Mouse (Mus musculus) spleen, embryonic (tissue): Measurements from ENCODE around the gene Ascc2.
"Not testable (repeated sequence)": the region's sequence is repeated elsewhere in the genome, so short reads cannot be mapped to it uniquely, and the experiment has no call there.

Experiments used
- CTCF ChIA-PET: fragments of 350-600 bp; sonication (Branson Sonifier 250); formaldehyde crosslinking; loops from one replicate; lab custom pipeline; 2022; lab: Charles Lee

Ascc2 gene

DNA sequence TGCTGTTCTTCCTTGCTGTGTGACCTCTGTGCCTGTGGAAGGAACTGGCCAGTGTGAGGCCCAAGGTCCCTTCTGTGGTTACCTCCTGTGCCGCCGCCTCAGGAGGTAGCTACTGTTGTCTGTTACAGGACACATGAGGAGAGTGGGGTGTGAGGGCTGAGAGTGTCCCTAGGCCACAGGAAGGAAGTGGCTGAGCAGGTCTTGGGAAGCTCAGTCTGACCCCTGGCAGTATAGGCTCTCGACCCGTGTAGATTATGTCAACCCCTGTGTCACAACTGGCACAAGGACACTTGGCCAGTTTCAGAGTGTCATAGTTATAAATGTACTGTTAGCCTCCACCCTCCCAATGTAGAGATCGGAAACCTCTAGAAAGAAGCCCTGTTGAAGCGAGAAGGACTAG, 46.0 kb downstream of the Ascc2 start:
- CTCF ChIA-PET = no interaction called here

DNA sequence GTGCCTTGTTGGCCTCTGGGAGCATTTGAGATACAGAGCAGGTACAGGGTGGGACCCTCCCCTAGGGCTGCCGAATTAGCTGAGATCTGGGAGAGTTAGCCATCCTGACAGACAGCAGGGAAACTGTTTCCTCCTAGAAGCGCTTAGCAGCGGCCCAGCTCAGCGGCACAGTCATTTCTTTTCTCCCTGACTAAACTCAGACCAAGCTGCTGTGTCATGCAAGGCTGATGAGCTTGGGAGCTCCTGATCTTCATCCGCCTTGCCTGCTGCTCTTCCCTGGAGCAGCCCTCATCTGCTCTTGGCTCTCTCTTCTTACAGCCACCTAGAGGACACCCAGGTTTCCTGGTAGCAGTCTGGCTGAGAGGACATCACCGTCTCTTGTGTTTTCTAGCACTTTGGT, 46.6 kb downstream of the Ascc2 start:
- CTCF ChIA-PET = no interaction called here

DNA sequence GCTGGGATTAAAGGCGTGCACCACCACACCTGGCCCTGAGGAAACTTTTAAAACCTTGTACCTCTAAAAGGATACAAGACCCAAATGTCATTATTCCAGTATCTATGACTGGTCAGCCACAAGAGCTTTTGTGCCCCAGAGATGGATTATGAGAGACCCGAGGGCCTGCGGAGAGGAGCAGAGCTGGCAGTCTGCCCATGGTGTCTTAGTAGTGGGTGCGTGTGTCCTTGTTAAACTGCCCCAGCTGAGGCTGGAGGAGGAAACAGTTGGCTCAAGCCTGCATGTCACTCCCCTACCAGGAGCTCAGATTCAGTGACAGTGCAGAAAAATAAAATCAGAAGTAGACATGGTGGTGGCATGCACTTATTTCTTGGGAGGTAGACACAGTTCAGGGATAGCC, 47.5 kb downstream of the Ascc2 start:
- CTCF ChIA-PET = no interaction called here

DNA sequence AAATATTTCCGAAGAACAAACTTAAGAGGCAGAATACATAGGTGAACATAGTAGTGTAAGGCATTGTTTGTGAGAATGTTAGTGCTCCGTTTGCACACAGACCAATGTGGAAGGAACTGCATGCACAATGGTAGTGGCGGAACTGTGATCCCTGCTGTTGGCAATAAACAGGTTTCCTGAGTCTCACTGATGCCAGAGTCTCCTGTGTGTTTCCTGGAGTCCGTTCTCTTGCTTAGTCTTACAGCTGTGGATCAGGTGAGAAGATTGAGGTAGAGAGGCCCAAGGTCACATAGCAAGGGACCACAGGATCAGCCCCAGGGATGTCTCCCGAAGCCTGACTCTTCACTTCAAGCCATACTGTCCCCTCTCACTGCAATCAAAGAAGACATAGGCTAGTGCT, 48.0 kb downstream of the Ascc2 start:
- CTCF ChIA-PET = interaction anchor here (0.6 kb wide), 1 partner anchor 413 kb away, joined by 3 read pairs; no protein-coding TSS in a partner anchor

DNA sequence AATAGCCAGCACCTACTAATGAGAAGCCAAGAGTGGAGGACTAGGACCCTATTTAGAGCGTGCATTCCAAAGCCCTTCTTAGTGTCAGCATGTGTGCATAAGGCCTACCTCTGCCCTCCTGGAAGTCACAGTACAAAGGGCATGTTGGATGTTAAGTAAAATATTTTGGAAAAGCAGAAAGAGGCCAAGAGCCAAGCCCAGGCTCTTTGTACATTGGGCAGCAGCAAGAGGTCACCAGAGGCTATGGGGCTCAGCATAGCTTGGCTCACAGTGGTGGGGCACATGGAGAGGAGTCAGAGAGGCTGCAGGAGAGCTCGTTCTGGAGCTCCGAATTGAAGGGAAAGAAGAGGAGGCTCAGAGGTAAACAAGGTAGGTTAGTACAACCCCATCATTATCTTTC, 49.5 kb downstream of the Ascc2 start:
- CTCF ChIA-PET = no interaction called here

DNA sequence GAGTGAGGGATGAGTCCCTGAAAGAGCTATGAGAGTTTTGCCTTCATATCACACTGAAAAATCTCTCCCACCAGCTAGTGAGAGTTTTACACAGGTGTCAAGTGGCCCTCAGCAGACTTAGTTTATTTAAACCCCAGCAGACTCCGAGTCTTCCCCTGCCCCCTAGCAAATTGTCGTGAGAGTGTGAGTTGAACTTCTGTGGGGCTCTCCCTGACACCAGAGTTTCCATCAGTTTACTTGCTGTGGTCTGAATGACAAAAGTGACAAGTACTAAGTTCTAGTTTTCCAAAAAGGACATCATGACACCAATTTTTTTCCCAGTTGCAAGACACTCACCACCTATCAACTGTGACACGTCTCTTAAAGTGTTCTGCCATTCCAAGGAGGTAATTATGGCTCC, 50.3 kb downstream of the Ascc2 start:
- CTCF ChIA-PET = no interaction called here

DNA sequence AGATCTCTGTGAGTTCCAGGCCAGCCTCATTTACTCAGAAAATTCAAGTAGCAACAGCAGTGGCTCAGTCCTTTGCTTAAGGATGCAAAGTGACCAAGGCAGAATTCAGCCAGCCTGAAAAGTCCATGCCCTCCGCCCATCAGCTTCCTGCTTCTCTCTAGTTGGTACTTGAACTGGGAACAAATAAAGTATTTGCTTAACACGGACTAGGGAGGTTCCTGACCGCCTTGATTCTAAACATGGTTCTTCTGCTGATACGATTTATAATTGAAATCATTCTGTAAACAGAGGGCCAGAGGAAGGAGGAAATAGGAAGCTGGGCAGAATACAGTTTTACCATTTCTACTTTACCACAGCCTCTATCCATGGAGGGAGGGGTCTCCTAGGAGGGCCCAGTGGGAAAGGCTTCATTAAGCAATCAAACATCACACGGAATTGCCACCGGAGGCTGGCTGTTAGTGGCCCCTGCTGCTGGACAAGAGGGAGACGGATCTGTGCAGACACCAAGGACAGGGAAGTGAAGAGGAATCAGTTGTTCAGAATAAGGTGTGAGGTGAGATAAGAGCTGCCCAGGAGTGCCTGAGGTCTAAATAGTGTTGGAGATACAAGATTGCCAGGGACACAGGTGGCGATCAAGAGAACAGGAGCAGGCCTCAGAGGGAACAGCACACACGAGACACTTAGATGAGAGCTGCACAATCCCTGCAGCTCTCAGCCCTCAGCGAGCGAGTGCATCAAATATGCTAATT, 51.3 kb downstream of the Ascc2 start:
- CTCF ChIA-PET = interaction anchor here (0.6 kb wide), 1 partner anchor 147 kb away, joined by 3 read pairs; no protein-coding TSS in a partner anchor

DNA sequence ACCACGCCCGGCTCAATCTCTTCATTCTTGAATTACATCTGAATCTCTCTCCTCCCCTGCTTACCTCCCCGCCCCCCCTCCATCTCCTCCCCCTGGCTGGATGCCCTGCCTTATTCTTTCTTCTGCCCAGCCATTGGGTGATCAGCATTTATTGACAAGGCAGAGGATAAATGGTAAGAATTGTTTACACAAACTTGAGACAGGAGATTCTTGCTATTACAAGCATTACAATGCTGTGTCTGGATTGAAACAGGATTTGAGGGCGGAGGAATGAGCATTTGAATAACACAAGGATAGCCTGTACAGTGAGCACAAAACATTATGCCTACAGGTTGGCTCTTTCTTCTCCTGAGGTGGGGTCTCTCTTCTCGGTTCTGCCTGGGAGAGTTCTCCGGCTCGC, 52.8 kb downstream of the Ascc2 start:
- CTCF ChIA-PET = no interaction called here

DNA sequence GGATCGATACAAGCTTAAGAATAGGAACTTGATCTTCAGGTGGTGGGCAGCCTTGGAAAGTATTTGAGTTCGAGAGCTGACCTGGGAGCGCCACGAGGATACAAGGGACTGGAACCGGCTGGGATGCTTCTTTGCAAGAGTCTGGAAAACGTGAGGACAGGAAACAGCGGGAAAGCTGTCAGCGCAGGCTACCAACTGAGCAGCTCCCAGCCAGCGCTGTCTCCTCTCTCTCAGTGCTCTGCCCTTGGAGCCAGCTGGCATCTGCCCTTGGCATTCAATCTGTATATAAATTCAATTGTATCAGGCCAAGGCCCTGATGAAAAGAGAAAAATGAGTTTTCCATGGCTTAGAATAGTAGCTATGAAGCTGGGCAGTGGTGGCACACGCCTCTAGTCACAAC, 53.7 kb downstream of the Ascc2 start:
- CTCF ChIA-PET = interaction anchor here (0.6 to 0.7 kb wide), 2 partner anchors 145 to 391 kb away, joined by 3 to 6 read pairs; no protein-coding TSS in a partner anchor

DNA sequence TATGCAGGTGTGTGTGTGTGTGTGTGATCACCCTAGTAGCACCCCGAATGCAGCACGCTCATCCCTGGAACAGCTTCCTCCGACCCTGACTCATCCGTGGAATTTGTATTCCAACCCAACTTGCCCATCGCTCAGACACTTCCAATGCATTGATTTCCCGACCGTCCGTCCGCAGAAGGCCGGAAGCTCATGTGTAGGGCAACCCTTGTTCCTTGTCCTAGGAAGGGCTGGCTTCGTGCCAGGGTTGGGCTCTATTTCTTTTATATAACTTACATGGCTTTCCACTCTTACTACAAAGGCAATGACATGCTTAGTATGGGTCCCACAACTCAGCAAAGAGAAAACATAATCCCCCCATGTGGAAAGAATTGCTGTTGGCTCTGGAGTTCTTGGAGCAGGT, 54.6 kb downstream of the Ascc2 start:
- CTCF ChIA-PET = no interaction called here

DNA sequence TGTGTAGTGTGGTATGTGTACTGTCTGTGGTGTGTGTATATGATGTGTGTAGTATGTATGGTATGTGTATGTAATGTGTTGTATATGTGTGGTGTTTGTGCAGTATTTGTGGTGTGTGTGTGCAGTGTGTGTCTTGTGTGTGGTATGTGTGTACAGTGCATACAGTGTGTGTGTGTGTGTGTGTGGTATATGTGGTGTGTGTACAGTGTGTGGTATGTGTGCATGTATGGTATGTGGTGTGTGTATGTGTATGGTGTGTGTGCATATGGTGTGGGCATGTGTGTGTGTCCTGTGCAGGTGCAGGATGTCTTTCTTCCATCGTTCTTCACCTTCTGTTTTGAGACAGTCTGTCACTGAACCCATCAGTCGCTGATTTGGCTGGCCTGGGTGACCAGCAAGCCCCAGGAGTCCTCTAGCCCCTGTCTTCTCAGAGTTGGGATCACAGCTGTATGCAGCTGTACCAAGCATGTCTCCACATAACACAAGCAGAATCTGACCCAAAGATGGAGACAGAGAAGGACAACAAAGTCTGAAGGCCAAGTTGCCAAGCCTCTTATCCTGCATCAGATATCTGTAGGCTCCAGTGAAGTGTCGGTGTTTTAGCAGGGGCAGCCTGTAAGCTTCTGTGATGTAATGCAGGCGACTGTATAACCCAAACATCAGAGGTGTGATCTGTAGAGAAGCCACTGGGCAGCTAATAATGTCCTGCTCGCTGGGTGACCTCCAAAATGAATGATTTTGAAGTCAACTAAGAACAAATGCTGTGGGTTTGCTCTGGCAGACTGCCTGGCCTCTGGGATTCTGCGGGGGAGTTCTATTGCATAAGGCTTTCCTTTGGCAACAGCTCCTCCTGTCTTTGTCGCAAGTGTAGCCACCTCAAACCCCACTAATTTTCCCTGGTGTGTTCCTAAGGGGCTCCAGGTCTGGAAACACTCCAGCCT, 59.8 kb downstream of the Ascc2 start:
- CTCF ChIA-PET = interaction anchor here (0.6 kb wide), 1 partner anchor 94 kb away, joined by 3 read pairs; no protein-coding TSS in a partner anchor

DNA sequence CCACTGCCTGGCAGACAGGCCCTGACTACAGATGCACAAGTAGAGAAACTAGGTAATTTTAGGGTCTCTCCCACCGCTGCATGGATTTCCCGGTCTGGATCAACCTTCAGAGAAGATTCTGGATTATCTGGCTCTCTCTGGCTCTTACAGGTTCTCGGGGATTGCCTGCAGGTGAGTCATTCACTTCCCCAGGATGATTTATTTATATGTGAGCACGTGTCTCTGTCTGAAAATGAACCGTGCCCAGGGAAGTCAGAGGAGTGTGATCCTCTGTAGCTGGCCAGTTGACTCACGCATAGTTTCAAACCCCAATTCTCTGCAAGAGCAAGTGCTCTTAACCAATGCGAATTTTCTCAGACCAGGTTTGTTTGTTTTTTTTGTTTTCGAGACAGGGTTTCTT, 63.2 kb downstream of the Ascc2 start:
- CTCF ChIA-PET = no interaction called here

DNA sequence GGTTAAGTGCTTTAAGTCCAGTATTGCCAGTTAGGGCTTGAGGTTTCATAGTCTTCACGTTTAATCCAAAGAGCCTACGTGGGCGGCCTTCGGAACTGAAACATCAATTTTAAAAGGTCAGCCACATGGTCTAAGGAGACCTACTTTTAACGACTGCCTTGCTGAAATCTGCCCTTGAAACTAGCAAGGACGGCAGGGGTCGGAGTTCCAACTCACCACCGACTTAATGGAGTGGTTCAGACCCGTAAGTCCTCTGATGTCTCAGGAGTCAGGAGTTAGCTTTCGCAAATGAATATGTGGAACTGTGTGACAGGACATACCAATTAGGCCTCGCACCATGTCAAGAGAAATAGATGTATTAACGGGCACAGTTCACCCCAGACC, 66.1 kb downstream of the Ascc2 start:
- CTCF ChIA-PET = no interaction called here

DNA sequence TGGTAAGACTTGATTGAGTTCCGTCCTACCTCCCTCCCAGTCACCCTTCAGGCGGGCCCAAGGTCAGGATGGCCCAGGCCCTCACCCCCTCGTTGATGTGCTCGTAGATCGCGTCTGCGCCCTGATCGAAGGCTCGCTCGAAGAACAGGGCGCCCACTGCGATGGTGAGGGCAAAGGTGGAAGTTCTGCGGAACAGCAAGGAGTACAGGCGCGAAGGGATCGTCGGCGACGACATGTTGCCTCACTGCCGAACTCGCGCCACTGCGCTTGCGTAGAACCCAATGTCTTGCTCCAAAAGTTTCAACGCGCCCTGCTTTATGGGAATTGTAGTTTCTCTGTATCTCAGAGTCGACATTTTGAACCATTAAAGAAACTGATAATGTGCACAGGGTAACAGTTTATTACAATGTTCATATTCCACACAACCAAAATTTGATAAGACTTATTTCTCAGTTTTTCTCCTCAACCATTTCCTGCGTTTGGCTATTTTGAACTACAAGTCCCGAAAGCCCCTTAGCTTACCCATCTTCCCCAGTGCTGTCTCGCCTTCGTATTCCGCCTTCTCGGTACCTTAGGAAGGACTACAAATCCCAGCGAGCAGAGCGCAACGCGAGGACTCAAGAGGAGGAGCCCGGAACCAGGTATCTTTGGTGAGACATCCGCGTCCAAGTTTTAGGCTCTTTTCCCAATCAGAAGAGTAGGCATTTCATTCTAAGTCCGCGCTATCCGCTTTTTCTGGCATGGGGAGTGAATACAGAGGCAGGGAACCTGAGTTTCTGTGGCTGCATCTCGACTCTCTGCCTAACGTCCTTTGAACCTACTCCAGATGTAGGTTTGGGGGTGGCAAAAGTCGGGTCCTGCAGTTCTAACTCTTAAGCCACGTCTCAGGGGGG, 66.8 kb downstream of the Ascc2 start, which contains the start of the genes Uqcr10 and Zmat5:
Gene Uqcr10, minus strand, starts transcription at position 271 of the 893 bp plus-strand sequence.
Gene Zmat5, plus strand, starts transcription at position 607 of the 893 bp plus-strand sequence.
- CTCF ChIA-PET = interaction anchor here (0.6 kb wide), 1 partner anchor 794 kb away, joined by 3 read pairs; no protein-coding TSS in a partner anchor

DNA sequence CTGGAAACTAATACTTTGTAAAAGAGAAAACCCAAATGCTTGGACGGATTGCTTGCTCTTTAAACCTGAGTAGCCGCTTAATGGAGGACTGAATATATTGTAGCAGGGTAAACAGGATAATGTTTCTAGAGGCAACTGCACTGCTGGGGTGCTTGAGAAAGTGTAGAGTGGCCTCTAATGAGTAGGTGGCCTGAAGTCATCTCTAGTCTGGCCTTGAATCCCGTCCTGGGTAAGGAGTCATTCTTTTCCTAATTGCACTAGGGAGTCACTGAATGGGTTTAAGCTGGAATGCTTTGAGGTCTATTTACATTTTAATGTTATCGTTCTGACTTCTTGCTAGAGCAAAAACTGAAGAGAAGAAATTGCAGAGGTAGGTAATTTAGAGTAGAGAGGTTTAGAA, 67.6 kb downstream of the Ascc2 start:
- CTCF ChIA-PET = interaction anchor here (0.6 kb wide), 1 partner anchor 793 kb away, joined by 3 read pairs; no protein-coding TSS in a partner anchor

DNA sequence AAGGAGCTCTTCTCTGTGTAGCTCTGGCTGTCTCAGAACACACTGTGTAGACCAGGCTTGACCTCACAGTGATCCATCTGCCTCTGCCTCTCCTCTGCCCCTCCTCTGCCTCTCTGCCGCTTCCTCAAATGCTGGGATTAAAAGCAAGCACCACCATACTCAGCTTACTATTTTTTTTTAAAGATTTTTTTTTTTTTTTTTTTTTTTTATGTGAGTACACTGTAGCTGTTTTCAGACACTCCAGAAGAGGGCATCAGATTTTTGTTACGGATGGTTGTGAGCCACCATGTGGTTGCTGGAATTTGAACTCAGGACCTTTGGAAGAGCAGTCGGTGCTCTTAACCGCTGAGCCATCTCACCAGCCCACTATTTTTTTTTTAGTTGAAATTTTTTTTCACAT, 72.6 kb downstream of the Ascc2 start:
- CTCF ChIA-PET = not testable (repeated sequence)

DNA sequence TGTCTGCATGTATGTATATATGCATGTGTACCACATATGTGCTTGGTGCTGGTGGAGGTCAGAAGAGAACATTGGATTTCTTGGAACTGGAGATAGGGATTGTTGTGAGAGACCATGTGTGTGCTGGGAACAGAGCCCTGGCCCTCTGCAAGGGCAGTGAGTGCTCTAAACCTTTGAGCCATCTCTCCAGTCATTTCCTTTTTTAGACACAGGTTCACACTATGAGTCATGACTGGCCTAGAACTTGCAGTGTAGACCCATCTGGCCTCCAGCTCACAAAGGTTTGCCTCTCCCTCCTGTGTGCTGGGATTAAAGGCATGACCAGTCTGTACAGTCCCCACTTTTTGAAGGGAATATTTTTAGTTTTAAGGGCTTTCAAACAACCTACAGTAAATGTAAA, 75.3 kb downstream of the Ascc2 start:
- CTCF ChIA-PET = no interaction called here

DNA sequence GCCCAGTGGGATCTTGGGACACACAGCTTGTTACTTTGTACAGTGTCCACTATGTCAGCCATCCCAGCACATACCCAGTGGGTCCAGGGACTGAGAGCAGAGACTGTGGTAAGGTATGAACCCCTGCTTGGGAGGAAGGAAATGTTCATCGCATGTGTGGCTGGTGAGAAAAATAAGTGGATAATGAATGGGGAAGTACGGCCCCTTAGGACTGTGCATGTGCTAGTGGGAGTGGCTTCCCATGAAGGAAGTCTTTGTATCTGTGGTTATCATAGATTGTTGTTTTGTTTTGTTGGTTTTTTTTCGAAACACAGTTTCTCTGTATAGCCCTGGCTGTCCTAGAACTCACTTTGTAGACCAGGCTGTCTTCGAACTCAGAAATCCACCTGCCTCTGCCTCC, 77.2 kb downstream of the Ascc2 start:
- CTCF ChIA-PET = no interaction called here

DNA sequence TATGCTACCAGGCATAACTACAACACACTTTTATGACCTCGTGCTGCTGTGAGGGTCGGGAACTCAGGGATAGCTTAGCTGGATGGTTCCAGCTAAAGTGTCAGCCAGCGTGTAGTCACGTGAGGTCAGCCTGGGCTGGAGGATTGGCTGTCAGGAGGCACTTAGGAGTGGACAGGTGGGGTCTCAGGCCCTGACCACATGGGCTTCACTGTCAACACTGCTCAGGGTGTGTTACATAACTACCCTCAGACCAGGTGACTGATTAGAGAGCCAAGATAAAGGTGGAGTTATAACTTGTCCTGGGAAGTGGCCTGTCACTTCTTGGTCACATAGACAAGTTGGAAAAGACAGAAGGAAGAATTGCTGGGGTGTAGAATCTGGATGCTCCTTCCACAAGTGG, 78.0 kb downstream of the Ascc2 start:
- CTCF ChIA-PET = no interaction called here

DNA sequence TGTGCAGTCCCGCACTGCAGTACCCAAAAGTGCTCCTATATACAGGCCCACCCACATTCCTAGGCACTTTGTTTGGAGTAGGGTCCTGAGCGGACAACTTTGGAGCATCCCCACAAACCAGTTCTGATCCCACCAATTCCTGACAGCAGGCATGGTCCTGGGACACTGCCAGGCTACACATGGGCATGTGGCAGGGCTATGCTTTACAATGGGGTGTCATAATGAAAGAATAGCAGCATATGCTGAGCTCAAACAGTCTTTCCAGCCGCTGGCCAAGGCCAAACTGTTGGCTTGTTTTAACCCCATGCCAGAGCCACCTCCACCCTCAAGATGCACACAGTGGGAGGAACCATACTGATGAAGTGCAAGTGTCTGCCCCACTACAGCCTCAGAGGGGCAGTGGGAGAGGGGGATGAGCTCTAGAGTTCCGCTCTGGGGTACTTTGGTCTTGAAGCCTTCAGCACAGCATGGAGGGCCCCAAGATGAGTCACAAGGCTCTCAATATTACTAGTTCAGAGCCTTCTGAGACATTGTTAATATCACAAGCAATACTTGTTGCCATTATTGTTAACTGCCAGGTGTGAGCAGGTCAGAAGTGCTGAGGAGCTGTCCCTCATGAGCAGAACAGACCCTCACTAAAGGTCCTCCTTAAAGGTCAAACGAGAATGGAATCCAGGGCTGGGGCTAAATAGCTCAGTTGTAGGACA, 79.1 kb downstream of the Ascc2 start:
- CTCF ChIA-PET = no interaction called here

DNA sequence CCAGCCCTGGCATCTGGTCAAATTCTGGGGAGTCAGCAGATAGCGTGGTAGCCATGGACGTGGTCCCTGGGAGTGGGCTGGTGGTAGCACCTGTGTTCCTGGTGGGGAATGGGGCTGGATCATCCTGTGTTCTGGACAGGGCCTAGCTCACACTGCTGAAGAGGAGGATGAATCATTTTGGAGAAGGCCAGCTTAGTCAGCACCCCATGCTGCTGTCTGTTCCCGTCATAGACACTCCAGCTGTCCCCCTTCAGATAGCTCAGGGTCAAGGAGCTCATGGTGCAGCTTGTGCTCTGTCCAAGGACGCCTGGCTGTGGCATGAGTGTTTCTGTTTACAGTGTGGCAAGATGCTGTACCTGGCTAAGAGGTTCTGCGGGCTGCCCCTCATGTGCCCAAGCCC, 81.0 kb downstream of the Ascc2 start:
- CTCF ChIA-PET = no interaction called here
